Mouse (Mus musculus): ENCODE results near the gene Nhsl1. TPM values are rescaled to one million over a fixed set of nuclear protein-coding genes. Genes with fewer than 3 reads are reported as not detected.
A peak's percentile ranks its signal among the peaks of the same experiment; 100 is the strongest.

Nhsl1 gene
- polyA plus RNA-seq, 1 experiment from 2014 or later, result 11.2 TPM

- no peak overlapping the region for H3K4me2 ChIP-seq
- H3K27ac ChIP-seq, result no peak overlapping the region
- no peaks in the 10 kb centered on the region for H3K27me3 ChIP-seq
- H3K9me3 ChIP-seq (replicated peaks), result no peaks in the 10 kb centered on the region
- H3K36me3 ChIP-seq, result no peaks in the 10 kb centered on the region
- no peak overlapping the region for H3K9ac ChIP-seq
- no peak overlapping the region for H3K4me3 ChIP-seq
- peaks cover 10% of the 10 kb centered on the region for H3K4me1 ChIP-seq (replicated peaks)
- WGBS, result 64% methylated on average over 5 of the region's 5 CpGs
- no peak for ATAC-seq (replicated peaks; ENCODE audit: insufficient number of reproducible peaks, insufficient read depth, low FRiP score, low read depth)
These were observed 9.6 kb downstream of the Nhsl1 start for GRCm38 (mm10) chr10:18328331-18328908.

GRCm38 (mm10) chr10:18329096-18330038, 10.6 kb downstream of the Nhsl1 start:
- Histone ChIP-seq H3K9me3 (replicated peaks) (no peaks in the 10 kb centered on the region), H3K9ac (peak overlapping the region; percentile 10), H3K27me3 (no peaks in the 10 kb centered on the region), H3K4me3 (peak overlapping the region; percentile 45), H3K4me2 (peak overlapping the region; percentile 82), H3K27ac (peak overlapping the region; percentile 58), H3K36me3 (no peaks in the 10 kb centered on the region), H3K4me1 (replicated peaks) (peaks cover 10% of the 10 kb centered on the region)
- WGBS, result 3% methylated on average over 22 of the region's 23 CpGs
- ATAC-seq (replicated peaks; ENCODE audit: insufficient number of reproducible peaks, insufficient read depth, low FRiP score, low read depth), result peak; percentile 58

GRCm38 (mm10) chr10:18330445-18330844, 11.7 kb downstream of the Nhsl1 start:
- Histone ChIP-seq H3K27me3 (no peaks in the 10 kb centered on the region), H3K4me3 (no peak overlapping the region), H3K27ac (no peak overlapping the region), H3K4me2 (no peak overlapping the region), H3K36me3 (no peaks in the 10 kb centered on the region), H3K9ac (no peak overlapping the region), H3K9me3 (replicated peaks) (no peaks in the 10 kb centered on the region), H3K4me1 (replicated peaks) (peaks cover 10% of the 10 kb centered on the region)
- 74% methylated on average over 5 of the region's 5 CpGs for WGBS
- ATAC-seq (replicated peaks; ENCODE audit: insufficient number of reproducible peaks, insufficient read depth, low FRiP score, low read depth), result no peak

- Histone ChIP-seq H3K9me3 (replicated peaks) (no peaks in the 10 kb centered on the region), H3K4me2 (no peak overlapping the region), H3K4me3 (no peak overlapping the region), H3K27me3 (no peaks in the 10 kb centered on the region), H3K4me1 (replicated peaks) (peaks cover 10% of the 10 kb centered on the region), H3K36me3 (no peaks in the 10 kb centered on the region), H3K9ac (no peak overlapping the region), H3K27ac (no peak overlapping the region)
- WGBS, result 61% methylated on average over 4 of the region's 4 CpGs
- no peak for ATAC-seq (replicated peaks; ENCODE audit: insufficient number of reproducible peaks, insufficient read depth, low FRiP score, low read depth)
These were observed 14.8 kb downstream of the Nhsl1 start for GRCm38 (mm10) chr10:18333575-18333974.

- WGBS, result 90% methylated on average over 4 of the region's 4 CpGs
- H3K4me1 ChIP-seq (replicated peaks), result peaks cover 8% of the 10 kb centered on the region
- H3K27ac ChIP-seq, result no peak overlapping the region
- no peak for ATAC-seq (replicated peaks; ENCODE audit: insufficient number of reproducible peaks, insufficient read depth, low FRiP score, low read depth)
- no peaks in the 10 kb centered on the region for H3K9me3 ChIP-seq (replicated peaks)
- H3K4me2 ChIP-seq, result no peak overlapping the region
- no peaks in the 10 kb centered on the region for H3K36me3 ChIP-seq
- H3K27me3 ChIP-seq, result no peaks in the 10 kb centered on the region
- no peak overlapping the region for H3K4me3 ChIP-seq
- no peak overlapping the region for H3K9ac ChIP-seq
These were observed 15.4 kb downstream of the Nhsl1 start for GRCm38 (mm10) chr10:18334176-18334575.

GRCm38 (mm10) chr10:18334734-18335133, 15.9 kb downstream of the Nhsl1 start:
- Histone ChIP-seq H3K27ac (no peak overlapping the region), H3K9me3 (replicated peaks) (no peaks in the 10 kb centered on the region), H3K4me1 (replicated peaks) (peaks cover 2% of the 10 kb centered on the region), H3K4me3 (no peak overlapping the region), H3K9ac (no peak overlapping the region), H3K36me3 (no peaks in the 10 kb centered on the region), H3K27me3 (no peaks in the 10 kb centered on the region), H3K4me2 (no peak overlapping the region)
- ATAC-seq (replicated peaks; ENCODE audit: insufficient number of reproducible peaks, insufficient read depth, low FRiP score, low read depth), result no peak
- 82% methylated on average over 9 of the region's 9 CpGs for WGBS

- 81% methylated on average over 5 of the region's 5 CpGs for WGBS
- ATAC-seq (replicated peaks; ENCODE audit: insufficient number of reproducible peaks, insufficient read depth, low FRiP score, low read depth), result no peak
These were observed 18.9 kb downstream of the Nhsl1 start for GRCm38 (mm10) chr10:18337725-18338124.

GRCm38 (mm10) chr10:18339386-18339785, 20.6 kb downstream of the Nhsl1 start:
- H3K36me3 ChIP-seq, result no peaks in the 10 kb centered on the region
- H3K9me3 ChIP-seq (replicated peaks), result no peaks in the 10 kb centered on the region
- H3K4me3 ChIP-seq, result no peak overlapping the region
- no peak overlapping the region for H3K27ac ChIP-seq
- no peak overlapping the region for H3K4me2 ChIP-seq
- no peak for ATAC-seq (replicated peaks; ENCODE audit: insufficient number of reproducible peaks, insufficient read depth, low FRiP score, low read depth)
- no peaks in the 10 kb centered on the region for H3K27me3 ChIP-seq
- 66% methylated on average over 6 of the region's 6 CpGs for WGBS
- no peak overlapping the region for H3K9ac ChIP-seq
- H3K4me1 ChIP-seq (replicated peaks), result no peaks in the 10 kb centered on the region

More at GRCm38 (mm10) chr10:18337725-18338124, 18.9 kb downstream of the Nhsl1 start:
- Histone ChIP-seq H3K4me1 (replicated peaks) (no peaks in the 10 kb centered on the region), H3K27ac (no peak overlapping the region), H3K4me3 (no peak overlapping the region), H3K4me2 (no peak overlapping the region), H3K9ac (no peak overlapping the region), H3K36me3 (no peaks in the 10 kb centered on the region), H3K27me3 (no peaks in the 10 kb centered on the region), H3K9me3 (replicated peaks) (no peaks in the 10 kb centered on the region)

GRCm38 (mm10) chr10:18340930-18341329, 22.1 kb downstream of the Nhsl1 start:
- Histone ChIP-seq H3K9ac (no peak overlapping the region), H3K4me2 (no peak overlapping the region), H3K27ac (no peak overlapping the region), H3K36me3 (no peaks in the 10 kb centered on the region), H3K4me1 (replicated peaks) (no peaks in the 10 kb centered on the region), H3K27me3 (no peaks in the 10 kb centered on the region), H3K9me3 (replicated peaks) (no peaks in the 10 kb centered on the region), H3K4me3 (no peak overlapping the region)
- no peak for ATAC-seq (replicated peaks; ENCODE audit: insufficient number of reproducible peaks, insufficient read depth, low FRiP score, low read depth)
- 95% methylated on average over 1 of the region's 1 CpGs for WGBS

GRCm38 (mm10) chr10:18341444-18342196, 22.8 kb downstream of the Nhsl1 start:
- no peaks in the 10 kb centered on the region for H3K36me3 ChIP-seq
- no peak for ATAC-seq (replicated peaks; ENCODE audit: insufficient number of reproducible peaks, insufficient read depth, low FRiP score, low read depth)
- H3K4me3 ChIP-seq, result no peak overlapping the region
- WGBS, result 61% methylated on average over 15 of the region's 15 CpGs
- H3K4me2 ChIP-seq, result no peak overlapping the region
- H3K9me3 ChIP-seq (replicated peaks), result no peaks in the 10 kb centered on the region
- no peak overlapping the region for H3K9ac ChIP-seq
- no peaks in the 10 kb centered on the region for H3K27me3 ChIP-seq
- H3K4me1 ChIP-seq (replicated peaks), result no peaks in the 10 kb centered on the region
- H3K27ac ChIP-seq, result no peak overlapping the region

- no peak for ATAC-seq (replicated peaks; ENCODE audit: insufficient number of reproducible peaks, insufficient read depth, low FRiP score, low read depth)
- Histone ChIP-seq H3K4me2 (no peak overlapping the region), H3K4me3 (no peak overlapping the region), H3K27ac (no peak overlapping the region), H3K9ac (no peak overlapping the region), H3K4me1 (replicated peaks) (no peaks in the 10 kb centered on the region), H3K36me3 (no peaks in the 10 kb centered on the region), H3K27me3 (no peaks in the 10 kb centered on the region), H3K9me3 (replicated peaks) (no peaks in the 10 kb centered on the region)
- WGBS, result 86% methylated on average over 15 of the region's 15 CpGs
These were observed 28.4 kb downstream of the Nhsl1 start for GRCm38 (mm10) chr10:18347231-18347630.
